Mouse (Mus musculus) Muller cell, postnatal 12 days (primary cell): ENCODE results near the gene Cntnap1.
"Not testable (repeated sequence)": the region's sequence is repeated elsewhere in the genome, so short reads cannot be mapped to it uniquely, and the experiment has no call there.

Source experiments
- DNase-seq: peaks from one replicate; pipeline ENCODE4 v3.0.0-alpha.2; 2015; ENCODE audit errors: inconsistent ontology term

The Cntnap1 gene

DNA sequence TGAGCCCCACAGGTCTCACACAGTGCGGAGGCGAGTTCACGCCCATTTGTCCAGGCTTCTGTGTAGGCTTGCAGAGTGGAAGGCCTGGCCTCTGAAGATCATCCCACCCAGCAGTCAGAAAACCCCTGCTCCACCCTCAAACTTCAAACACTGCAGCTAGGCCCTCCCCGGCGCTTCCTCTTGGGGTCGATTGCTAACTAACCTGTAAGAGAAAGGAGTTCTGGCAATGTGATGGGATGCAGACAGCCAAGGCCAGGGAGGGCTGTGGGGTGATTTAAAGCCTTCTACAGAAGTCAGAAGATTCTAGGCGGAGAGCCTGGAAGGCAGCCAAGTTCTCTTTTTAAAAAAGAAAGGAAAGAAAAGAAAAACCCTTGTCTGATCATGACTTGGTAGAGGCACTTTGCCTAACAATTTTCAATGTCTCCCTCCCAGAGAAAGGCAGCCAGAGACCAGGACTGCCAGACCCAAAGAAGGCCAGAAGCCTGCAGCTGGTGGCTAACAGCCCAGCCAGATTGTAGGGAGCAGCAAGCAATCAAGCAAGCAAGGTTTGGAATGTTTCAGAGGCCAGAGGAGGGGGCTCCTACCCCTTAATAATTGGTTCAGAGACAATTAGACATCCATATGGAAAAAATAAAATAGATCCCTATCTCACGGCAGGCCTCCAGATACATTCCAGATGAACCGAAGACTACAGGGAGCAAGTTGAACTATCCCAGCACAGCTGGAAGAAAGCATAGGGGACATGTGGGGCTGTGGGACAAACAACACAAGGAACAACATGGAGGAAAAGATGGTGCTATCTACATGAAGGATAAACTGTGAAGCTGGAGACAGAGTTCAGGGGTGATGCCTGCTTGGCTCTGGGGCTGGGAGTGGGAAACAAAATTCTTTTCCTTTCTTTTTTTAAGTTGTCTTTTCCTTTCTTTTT, 20.9 kb upstream of the Cntnap1 start:
- peak; percentile 45 for DNase-seq

DNA sequence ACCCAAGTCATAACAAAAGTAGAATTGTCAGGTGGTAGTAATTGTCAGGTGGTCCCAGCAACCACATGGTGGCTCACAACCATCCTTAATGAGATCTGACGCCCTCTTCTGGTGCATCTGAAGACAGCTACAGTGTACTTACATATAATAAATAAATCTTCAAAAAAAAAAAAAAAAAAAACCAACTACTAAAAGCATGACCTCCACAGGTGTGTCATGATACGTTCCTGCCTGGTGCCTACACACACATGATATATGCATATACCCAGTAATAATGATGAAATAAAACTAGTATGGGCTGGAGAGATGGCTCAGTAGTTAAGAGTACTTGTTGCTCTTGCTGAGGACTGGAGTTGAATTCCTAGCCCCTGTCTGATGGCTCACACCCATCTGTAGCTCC, 19.3 kb upstream of the Cntnap1 start:
- DNase-seq: no peak

DNA sequence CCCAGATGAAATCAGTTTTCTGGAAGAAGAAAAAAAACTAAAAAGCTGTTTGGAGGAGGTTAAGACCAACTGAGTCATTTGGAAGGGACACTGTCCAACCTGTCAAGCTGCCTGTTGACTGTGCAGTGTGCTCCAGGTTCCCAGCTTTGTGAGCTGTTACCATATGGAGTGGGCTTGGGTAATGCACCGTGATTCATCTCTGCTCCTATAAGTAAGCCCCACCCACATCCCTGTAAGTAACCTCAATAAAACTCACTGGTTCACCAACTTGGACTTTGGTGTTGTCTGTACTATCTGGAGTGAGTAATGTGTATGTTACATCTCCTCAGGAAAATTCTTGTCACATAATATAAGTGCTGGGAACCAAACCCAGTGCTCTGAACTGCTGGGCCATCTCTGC, 17.5 kb upstream of the Cntnap1 start:
- DNase-seq: no peak

DNA sequence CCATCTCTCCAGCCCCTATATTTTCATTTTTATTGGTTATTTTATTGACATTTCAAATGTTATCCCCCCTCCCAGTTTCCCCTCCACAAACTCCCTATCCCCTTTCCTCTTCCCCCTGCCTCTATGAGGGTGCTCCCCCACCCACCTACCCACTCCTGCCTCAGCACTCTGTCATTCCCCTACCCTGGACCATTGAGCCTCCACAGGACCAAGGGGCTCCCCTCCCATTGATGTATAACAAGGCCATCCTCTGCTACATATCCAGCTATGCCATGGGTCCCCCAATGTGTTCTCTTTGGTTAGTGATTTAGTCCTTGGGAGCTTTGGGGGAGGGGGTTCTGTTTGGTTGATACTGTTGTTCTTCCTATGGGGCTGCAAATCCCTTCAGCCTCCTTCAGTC, 15.7 kb upstream of the Cntnap1 start:
- DNase-seq: no peak

DNA sequence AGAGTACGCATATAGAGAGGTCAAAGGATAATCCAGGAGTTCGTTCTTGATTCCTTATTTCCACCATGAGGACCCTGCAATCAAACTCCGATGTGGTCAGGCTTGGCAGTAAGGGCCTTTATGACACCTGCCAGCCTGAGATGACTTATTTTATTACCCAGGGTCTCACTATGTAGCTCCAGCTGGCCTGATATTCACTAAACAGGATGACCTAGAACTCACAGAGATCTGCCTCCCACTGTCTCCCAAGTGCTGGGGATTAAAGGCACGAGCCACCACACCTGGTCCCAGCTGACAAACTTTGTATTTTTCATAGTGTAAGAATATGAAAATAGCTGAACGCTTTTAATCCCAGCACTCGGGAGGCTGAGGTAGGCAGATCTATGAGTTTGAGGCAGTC, 15.2 kb upstream of the Cntnap1 start:
- DNase-seq: no peak

DNA sequence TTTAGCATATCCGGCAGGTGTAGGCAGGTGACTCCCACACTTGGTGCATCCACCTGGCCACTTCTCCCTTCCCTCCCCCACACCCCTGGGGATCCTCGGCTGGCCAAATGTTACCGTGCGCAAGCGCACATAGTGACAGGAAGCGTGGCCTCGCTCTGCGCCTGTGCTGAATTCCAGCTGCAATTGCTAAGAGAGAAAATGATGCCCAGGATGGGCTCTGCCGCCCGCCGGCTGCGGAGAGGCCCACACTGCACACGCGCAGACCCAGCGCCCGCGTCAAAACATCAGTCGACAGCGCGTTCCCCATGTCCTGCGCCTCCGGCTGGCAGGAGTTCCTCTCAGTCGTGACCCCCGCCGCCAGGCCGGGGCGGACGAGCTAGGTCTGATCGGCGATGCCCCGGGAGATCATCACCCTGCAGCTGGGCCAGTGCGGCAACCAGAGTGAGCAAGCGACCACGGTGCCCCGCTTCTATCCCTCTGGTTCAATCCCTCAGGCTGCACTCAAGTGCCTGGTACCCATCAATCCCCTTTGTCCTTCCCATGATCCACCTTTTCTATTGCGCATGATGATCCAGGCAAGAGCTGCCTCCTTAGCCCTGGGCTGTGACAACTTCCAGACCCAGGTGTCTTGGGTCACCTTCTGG, 14.5 kb upstream of the Cntnap1 start, which contains the start of gene Tubg2:
Gene Tubg2 (plus strand): TSS at position 180 of the 644 bp plus-strand sequence.
- peak; percentile 67 for DNase-seq

DNA sequence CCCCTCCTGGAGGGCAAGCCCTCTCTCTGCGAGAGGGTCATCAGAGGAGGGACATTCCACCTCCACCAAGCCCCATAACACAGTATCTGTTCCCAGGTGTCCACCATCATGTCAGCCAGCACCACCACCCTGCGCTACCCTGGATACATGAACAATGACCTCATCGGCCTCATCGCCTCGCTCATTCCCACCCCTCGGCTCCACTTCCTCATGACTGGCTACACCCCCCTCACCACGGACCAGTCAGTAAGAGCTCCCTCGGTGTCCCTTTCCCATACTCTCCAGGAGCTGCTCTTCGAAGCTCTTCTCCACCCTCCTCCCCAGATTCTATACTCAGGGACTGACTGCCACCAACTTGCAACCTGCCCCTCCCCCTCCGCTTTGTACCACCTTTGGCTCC, 10.2 kb upstream of the Cntnap1 start:
- not testable (repeated sequence) for DNase-seq

DNA sequence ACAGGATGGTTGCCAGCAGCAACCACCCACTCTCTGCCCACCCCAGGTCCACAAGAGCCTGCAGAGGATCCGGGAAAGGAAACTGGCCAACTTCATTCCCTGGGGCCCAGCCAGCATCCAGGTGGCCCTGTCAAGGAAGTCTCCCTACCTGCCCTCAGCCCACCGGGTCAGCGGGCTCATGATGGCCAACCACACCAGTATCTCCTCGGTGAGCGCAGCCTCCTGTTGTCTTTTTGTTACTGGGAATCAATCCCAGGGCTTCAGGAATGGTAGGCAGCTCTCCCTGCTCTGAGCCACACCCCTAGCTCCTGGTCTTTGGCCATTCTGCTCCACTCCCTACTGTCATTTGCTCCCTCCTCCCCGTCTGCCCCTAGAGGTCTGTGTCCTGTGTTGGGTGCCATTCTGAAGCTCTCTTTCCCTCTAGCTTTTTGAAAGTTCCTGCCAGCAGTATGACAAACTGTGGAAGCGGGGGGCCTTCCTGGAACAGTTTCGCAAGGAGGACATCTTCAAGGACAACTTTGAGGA, 9.3 kb upstream of the Cntnap1 start:
- DNase-seq: not testable (repeated sequence)

DNA sequence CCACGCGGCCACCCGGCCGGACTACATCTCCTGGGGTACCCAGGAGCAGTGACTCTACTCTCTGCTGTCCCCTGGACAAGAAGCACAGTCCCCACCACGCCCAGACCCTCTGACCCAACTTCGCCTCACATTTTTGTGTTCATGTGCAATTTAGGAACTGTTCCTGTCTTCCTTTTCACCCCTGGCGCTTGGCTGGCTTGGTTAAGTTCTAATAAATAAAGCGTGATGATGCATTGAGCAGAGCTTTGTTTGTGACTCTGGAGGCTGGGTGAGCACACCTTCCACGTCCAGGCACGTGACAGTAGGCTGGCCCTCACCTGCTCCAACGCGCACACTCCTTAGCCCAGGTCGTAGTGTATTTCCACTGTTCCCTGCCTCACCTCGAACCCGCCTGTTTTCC, 8.8 kb upstream of the Cntnap1 start:
- DNase-seq: no peak

DNA sequence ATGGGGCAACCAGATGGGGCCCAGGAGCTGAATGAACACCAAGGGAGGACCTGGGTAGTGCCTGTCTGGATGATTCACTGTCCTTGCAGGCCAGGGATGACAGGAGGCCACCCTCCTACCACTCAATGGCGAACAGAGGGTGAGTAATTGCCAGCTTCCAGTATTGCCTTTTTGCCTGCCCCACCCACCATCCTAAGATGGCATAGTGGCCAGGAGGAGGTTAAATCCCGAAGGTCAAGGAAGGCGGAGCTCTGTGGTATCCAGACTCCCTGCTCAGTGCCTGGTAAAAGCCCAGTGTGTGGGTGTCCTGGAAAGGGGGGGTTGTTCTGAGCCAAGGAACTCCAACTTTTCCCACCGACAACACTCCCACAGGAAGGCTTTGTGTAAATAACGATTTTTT, 8.0 kb upstream of the Cntnap1 start:
- peak; percentile 54 for DNase-seq

DNA sequence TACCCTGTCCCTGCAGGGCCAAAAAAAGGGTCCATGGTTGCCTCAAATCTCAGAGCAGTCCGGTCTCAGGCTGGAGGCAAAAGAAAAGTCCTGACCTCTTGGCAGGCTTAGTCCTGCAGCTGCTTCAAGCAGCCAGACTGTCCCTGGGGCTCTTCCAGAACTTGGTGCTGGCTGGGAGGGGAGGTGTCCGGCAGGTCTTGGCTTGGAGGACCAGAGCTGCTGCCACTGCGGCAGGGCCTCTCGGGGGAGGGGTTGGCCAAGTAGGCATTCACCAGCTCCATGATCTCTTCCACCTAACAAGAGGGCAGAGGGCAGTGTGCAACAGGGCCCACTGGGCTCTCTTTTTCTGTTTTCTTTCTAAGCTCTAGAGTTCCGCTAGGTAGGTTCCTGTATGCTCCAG, 7.6 kb upstream of the Cntnap1 start:
- peak; percentile 84 for DNase-seq

DNA sequence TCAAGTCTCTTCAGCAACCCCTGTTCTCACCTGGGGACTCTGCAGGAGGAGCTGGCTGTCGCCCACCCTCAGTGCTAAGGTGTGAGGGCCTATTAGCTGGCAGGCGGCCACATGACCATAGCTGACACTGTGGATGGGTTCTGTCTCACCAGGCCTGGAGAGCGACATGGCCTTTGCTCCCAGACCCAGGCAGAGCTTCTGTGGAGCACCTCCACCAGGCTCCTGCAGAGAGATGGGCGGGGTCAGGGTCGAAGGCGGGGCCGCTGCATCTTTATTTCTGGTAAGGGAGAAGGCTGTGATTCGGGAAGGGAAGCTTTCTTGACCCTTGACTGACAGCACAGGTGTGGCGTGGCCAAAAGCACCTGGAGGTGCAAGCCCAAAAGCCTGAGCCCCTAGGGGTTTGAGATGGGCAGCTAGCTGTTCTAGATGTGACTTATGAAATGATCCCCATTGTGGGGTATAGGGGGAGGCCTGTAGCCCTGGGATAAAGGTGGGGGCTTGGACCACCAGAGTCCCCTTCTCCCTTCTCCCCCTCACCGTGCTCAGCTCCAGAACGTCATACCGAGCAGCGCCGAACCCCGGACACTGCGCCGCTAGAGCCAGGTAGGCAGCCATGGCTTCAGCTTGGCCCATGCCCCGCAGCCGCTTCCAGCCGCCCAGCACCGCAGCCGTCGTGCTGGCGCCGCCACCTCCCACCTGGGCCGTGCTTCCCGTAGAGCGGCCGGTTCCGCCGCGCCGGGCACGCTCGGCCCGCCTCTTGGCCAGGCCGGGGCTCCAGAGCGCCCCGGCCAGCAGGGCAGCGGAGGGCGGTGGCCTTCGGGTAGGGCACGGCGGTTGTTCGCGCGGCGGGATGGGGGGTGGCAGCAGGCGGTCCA, 6.6 kb upstream of the Cntnap1 start:
- DNase-seq: no peak

DNA sequence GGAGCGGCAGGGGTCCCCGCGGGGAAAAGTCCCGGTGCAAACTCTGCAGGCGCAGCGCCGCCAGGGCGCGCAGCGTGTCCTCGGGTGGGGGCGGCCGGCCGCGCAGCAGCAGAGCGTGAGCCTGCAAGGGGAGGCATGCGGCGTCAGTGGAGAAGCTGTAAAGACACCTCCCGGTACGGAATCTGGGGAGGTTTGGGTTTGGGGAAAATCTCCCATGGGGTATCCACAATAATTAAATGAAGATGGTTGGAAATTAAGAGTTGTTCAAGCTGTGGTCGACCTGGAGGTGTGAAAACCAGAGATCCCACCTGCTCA, 6.0 kb upstream of the Cntnap1 start:
- DNase-seq: no peak

DNA sequence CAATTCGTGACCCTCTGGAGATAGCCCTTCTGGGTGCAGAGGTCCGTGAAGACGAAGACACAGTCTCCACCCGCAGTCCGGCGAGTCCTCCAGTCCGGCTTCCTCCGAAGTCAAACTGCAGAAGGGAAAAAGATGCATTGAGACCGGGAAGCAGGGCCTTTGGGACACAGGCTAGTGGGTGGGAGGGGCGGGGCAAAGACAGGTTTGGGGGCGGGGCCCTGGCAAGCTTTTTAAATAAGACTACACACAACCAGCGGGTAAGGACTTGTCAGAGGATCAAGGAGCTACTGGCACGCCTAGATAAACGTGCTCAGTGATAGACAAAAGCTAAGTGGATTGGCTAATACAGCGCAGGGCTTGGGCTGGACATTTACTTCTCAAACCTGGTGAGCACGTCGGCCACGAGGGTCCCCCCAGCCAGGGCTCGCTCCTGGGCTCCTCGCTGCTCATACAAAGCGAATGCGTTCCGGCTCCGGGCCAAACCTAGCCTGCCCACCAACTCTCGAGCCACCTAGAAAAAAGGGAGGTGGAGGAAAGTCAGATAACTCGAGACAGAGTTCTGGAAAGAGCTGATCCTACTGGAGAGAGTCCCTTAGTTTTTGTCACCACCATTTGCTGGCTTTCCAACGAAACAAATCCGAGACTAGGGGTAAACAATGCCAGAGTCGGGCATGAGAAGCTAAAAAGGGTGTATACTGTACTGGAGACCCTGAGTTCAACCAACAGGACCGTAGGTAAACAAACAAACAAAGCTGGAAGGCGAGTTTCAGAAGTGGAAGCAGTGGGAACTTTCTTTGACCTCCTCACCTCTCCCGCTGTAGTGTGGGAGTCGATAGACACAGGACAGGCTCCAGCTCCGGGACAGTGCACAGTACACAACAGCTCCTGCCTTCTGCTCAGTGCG, 5.4 kb upstream of the Cntnap1 start:
- DNase-seq: no peak

DNA sequence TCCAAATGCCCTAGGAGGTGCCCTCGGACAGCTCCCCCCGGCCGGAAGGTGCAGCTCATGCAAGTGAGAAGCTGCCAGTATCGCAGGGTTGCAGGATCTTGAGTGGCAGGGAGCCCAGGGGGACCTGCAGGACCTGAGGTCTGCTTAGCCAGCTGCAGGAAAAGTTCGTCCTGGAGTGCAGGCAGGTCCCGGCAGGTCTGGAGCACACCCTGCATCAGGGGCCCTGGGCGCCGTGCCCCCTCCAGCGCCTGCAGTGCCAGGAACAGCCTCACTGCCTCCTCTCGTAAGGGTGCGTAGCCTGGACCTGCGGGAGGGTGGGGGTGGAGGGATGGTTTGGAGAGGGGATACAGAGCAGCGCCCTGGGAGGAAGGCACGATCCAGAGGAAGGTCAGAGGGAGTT, 4.0 kb upstream of the Cntnap1 start:
- DNase-seq: no peak

DNA sequence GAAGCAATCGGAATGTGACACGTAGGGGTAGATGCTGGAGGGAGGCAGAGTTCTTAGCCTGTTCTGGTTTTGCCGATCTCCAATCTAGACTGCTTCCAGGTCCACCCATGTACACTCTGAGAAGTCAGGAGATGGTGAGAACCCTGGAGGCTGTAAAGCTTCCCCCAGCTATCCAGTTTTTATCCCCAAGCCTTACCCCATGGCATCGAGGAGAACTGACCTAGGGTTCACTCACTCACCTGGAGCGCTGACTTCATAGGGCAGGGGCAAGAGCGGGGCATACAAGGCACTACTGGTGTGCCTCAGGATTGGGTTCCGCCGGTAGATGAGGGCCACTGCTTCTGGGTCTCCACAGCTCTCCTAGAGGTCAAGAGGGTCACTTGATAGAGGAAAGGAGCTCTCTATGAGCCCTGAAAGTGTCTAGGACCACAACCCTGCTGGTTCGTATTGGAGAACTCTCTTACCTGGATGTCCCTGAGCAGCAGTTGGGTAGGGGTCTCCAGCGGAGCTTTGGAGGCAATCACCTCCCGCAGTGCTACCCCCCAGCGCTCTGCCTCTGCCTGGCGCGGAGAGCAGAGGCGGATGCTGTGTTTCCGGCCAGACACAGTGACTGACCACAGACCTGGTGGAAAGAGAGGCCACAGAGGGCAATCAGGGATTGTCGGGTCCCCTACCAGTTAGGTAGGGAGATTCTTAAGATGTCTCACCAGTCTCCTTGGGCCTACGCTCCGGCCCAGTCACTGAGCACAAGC, 2.9 kb upstream of the Cntnap1 start:
- no peak for DNase-seq

DNA sequence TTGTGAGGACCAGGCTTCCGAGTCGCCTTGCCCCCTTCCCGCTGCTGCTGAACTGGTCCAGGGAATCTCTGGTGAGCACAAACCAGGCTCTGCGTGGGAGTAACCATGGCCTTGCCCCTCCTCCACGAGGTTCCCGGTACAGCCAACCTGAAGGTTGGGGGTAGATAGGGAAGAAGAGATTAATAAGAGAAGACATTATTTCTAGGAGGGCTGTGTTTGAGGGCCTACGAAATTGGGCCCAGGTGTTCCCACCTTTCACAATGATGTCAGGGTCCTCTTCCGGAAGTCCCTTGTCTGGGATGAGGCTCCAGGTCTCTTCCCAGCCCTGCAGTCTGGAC, 2.4 kb upstream of the Cntnap1 start:
- DNase-seq: no peak

DNA sequence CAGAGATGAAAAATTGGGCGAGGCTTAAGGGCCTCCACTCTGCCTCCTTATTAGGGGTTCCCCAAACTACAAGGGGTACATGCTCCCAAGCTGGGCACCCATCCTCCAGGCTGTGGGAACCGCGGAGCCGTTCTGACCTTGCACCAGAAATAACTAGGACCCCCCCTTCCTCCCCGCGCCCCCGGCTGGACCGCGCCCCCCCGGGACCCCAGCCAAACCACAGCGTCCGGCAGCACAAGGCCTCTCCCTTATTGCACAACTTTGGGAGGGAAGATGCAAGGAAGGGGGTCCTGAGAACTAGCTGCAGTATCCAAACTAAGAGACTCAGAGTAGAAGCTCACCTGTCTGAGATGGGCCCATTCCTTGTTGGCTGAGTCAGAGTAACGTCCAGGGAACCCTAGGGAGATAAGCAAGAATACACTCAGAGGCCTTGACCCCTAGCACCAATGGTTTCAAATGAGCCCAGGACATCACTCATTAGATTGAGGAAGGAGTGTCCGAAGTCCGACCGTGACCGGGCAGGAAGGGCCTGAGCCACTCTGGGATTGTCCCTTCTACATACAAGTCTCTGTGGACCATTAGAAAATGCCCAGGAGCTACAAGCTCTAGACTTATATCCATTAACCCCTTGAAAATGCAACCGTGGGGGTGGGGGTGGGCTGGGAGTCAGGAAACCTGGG, 1.9 kb upstream of the Cntnap1 start:
- no peak for DNase-seq

DNA sequence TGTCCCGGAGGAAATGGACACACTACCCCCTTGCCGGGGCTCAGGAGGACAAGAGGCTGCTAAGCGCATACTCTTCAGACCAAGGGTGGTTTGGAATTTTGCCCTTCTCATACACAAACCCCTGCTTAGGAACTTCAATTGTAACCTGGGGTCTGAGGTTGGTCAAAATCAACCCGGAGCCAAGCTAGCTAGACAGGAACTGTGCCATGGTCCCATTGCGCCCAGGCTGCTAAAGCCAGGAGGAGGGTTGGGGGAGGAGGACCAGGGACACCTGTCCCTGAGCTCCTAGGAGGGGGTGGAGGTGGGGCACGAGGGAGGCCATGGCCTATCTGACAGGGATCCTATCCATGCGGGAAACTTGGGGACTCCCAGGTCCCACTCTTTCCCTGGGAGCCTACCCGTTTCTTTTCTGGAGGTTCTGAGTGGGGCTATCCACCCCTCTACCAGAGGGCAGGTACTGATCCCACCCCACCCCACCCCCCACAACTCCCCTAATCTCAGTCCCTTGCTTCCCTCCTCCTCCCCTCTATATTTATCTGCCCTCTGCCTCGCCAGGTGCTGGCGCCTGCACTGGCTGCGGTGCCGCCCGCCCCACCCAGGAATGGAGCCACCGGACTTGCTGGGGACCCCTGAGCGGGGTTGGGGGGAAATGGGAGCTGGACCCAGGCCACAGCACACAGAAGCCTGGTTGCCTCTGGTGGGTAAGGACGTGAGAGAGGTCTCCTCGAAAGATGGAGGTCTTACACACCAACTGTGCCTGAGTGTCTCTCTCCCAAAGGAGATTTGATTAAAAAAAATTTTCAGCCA, 819 bp upstream of the Cntnap1 start:
- DNase-seq: no peak
